Mouse (Mus musculus) erythroblast, embryonic 14.5 days (primary cell): ENCODE results near the gene Cdkal1.

Source experiments
- GATA1 ChIP-seq: IDR thresholded peaks from 2 replicates; pipeline ENCODE4 v1.6.1; 2012; ENCODE audit warnings: low read length, inconsistent platforms, mixed read lengths
- TAL1 ChIP-seq: IDR thresholded peaks from 3 replicates; pipeline ENCODE4 v1.6.1; 2012; ENCODE audit warnings: low read length, inconsistent platforms, mixed read lengths

DNA sequence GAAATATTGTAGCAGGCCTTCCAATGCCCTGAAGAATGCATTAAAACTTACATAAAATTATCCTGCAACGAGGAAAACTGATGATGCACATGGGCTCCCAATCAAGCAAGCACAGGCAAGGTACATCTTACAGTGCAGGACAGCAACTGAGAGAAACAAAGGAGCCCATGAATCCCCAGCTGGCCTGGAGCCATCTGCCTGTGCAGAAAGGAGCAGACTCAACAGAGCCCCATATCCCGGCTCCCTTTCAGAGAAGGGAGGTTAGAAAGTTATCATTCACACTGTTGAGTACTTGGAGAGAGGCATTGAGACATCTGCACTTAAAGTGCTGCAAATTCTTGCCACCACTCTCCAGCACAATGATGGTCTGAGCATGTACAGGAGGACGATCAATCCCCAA lies 296.3 kb downstream of the Cdkal1 start:
- no peak for TF ChIP-seq GATA1
- TF ChIP-seq TAL1 = no peak
